Mouse (Mus musculus): ENCODE measurements around the gene Hs3st2. TPM values are rescaled to one million over a fixed set of nuclear protein-coding genes. Genes with fewer than 3 reads are reported as not detected.

The Hs3st2 gene
- polyA plus RNA-seq, 1 experiment from 2014 or later: not detected

- no peaks in the 10 kb centered on the region for H3K36me3 ChIP-seq (replicated peaks)
- WGBS: 89% methylated on average over 11 of the region's 11 CpGs
- no peak overlapping the region for H3K4me3 ChIP-seq
- no peak overlapping the region for H3K27ac ChIP-seq
- no peaks in the 10 kb centered on the region for H3K4me1 ChIP-seq
- H3K9me3 ChIP-seq: no peaks in the 10 kb centered on the region
- no peaks in the 10 kb centered on the region for H3K27me3 ChIP-seq (ENCODE audit: poor library complexity, severe bottlenecking)
- no peak for DNase-seq (ENCODE audit: extremely low spot score, low spot score)
Observed at GRCm38 (mm10) chr7:121410716-121411506, 19.3 kb downstream of the Hs3st2 start.

DNA sequence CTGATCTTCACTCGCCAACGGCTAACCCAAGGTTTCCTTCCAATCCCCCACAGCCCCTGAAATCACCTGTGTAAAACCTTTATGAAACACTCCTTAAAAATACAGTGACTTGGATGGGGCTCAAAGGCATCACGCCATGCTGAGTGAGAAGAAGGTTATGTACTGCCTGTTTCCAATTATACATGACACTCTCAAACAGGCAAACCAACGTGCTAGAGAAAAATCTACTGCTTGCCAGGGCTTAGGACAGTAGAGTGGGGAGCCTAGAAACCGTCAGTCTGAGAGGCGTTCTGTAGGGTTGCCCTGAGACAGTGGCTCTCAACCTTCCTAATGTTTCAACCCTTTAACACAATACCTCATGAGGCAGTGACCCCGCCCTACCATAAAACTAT lies 19.8 kb downstream of the Hs3st2 start:
- no peak overlapping the region for H3K27ac ChIP-seq
- H3K27me3 ChIP-seq (ENCODE audit: poor library complexity, severe bottlenecking): no peaks in the 10 kb centered on the region
- no peaks in the 10 kb centered on the region for H3K36me3 ChIP-seq (replicated peaks)
- H3K9me3 ChIP-seq: no peaks in the 10 kb centered on the region
- WGBS: 86% methylated on average over 7 of the region's 7 CpGs
- no peak overlapping the region for H3K4me3 ChIP-seq
- no peaks in the 10 kb centered on the region for H3K4me1 ChIP-seq
- DNase-seq (ENCODE audit: extremely low spot score, low spot score): no peak

DNA sequence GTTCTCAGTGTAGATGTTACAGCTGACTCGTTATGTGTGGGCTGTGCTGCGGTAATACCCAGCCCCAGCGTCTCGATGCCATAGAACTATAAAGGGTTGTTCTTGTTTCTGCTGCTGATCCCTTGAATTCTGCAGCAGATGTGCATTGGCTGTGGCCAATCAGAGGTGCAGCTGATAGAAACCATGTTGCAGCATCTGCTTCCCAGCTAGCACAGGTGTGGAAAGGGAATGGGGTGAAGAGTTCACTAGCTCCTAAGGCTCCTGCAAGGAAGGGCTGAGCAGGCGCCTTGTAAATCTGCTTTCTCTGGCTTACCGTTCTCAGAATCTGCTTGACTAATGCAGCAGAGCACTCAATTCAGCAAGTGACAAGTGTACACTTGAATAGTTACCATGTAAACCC lies 45.2 kb downstream of the Hs3st2 start:
- H3K36me3 ChIP-seq (replicated peaks): no peaks in the 10 kb centered on the region
- H3K4me1 ChIP-seq: no peaks in the 10 kb centered on the region
- no peak overlapping the region for H3K4me3 ChIP-seq
- no peaks in the 10 kb centered on the region for H3K27me3 ChIP-seq (ENCODE audit: poor library complexity, severe bottlenecking)
- DNase-seq (ENCODE audit: extremely low spot score, low spot score): no peak
- WGBS: 87% methylated on average over 6 of the region's 6 CpGs
- H3K9me3 ChIP-seq: no peaks in the 10 kb centered on the region
- H3K27ac ChIP-seq: no peak overlapping the region

GRCm38 (mm10) chr7:121441186-121441585 lies 49.5 kb downstream of the Hs3st2 start:
- no peak for DNase-seq (ENCODE audit: extremely low spot score, low spot score)
- no peaks in the 10 kb centered on the region for H3K4me1 ChIP-seq
- 92% methylated on average over 5 of the region's 5 CpGs for WGBS
- no peak overlapping the region for H3K4me3 ChIP-seq
- H3K27me3 ChIP-seq (ENCODE audit: poor library complexity, severe bottlenecking): no peaks in the 10 kb centered on the region
- no peaks in the 10 kb centered on the region for H3K36me3 ChIP-seq (replicated peaks)
- no peak overlapping the region for H3K27ac ChIP-seq
- no peaks in the 10 kb centered on the region for H3K9me3 ChIP-seq

DNA sequence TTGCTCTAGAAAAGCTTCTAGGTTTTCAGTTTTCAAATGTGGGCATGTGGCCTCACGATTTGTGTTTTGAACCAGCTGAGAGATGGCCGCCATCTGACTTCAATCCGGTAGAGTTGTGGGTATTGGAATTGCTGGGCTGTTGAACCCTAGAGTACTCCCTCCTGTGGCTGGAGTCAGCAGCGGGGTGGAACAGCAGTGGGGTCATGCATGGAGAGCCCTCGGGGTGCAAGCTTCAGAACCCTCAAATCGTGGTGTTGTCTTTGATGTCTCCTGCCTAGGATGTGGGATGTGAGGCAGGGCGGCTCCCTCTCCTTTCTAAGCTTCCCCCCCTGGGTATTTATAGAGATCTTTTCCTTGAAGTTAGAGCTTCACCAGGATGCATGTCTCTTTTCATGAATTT lies 52.7 kb downstream of the Hs3st2 start:
- Histone ChIP-seq H3K27ac (no peak overlapping the region), H3K4me3 (no peak overlapping the region), H3K27me3 (ENCODE audit: poor library complexity, severe bottlenecking) (no peaks in the 10 kb centered on the region), H3K4me1 (peaks cover 9% of the 10 kb centered on the region; the same call in 1 of the 2 replicates), H3K9me3 (no peaks in the 10 kb centered on the region), H3K36me3 (replicated peaks) (no peaks in the 10 kb centered on the region)
- WGBS: 69% methylated on average over 7 of the region's 7 CpGs
- DNase-seq (ENCODE audit: extremely low spot score, low spot score): no peak

GRCm38 (mm10) chr7:121446281-121446680 lies 54.6 kb downstream of the Hs3st2 start:
- H3K4me3 ChIP-seq: no peak overlapping the region
- no peak overlapping the region for H3K27ac ChIP-seq
- 85% methylated on average over 4 of the region's 4 CpGs for WGBS
- DNase-seq (ENCODE audit: extremely low spot score, low spot score): no peak
- H3K27me3 ChIP-seq (ENCODE audit: poor library complexity, severe bottlenecking): no peaks in the 10 kb centered on the region
- H3K36me3 ChIP-seq (replicated peaks): no peaks in the 10 kb centered on the region
- H3K4me1 ChIP-seq: peaks cover 18% of the 10 kb centered on the region
- H3K9me3 ChIP-seq: no peaks in the 10 kb centered on the region

DNA sequence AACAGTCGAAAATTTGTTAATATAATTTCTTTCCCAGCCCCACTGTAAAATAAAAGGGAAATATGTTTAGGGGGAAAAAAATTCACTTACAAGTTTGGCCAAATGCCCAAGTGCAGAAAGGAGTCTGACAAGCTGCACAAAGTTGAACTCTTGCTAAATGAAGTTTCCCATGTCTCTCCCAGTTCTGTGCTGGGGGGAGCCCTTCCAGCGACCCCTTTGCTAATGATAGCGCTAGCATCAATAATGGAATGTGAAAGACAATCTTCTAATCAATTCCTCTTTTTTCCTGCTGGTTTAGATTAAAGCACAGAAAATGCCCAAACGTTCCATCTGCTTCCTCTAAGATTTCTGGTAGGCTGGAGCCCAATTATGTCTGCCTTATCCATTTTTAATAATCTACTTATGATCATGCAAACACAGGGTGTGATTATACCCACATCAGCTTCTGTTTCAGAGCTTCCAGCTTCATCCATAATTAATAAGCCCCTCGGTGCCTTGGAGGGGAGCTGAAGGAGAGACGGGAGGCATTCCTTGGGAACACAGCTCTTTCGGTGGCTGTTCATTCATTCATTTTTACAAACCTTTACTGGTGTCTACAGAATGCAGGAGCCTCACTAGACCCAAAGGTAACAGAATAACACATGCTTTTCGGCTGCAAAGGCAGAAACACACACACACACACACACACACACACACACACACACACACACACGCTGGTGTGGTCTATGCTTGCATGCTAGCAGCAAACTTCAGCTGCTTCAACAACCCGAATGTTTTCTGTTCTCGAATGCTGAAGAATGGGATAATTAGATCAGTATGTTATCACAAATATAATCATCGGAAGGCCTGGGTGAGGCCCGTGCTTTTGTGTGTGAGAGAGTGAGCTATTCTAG lies 59.5 kb downstream of the Hs3st2 start:
- Histone ChIP-seq H3K27me3 (ENCODE audit: poor library complexity, severe bottlenecking) (no peaks in the 10 kb centered on the region), H3K36me3 (replicated peaks) (no peaks in the 10 kb centered on the region), H3K9me3 (no peaks in the 10 kb centered on the region), H3K4me3 (no peak overlapping the region), H3K4me1 (peaks cover 24% of the 10 kb centered on the region), H3K27ac (no peak overlapping the region)
- 61% methylated on average over 13 of the region's 13 CpGs for WGBS
- no peak for DNase-seq (ENCODE audit: extremely low spot score, low spot score)

DNA sequence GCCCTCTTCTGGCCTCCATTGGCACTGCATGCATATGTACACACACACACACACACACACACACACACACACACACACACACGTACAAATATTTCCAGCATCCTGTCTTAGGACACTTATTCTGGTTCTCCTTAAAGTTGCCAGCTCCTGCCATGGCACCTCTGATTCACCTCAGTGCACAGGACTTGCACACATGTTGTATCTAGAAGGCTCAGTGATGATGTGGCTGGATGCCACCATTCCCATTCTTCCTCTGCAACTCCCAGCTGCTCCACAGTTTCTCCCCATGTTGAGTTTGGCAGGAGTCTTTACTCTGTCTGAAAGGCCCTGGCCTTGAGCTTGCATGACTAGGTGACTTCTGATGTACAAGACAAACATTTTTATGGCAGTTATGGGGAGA lies 65.1 kb downstream of the Hs3st2 start:
- peaks cover under 1% of the 10 kb centered on the region; the same call in 1 of the 2 replicates for H3K4me1 ChIP-seq
- 83% methylated on average over 1 of the region's 1 CpGs for WGBS
- DNase-seq (ENCODE audit: extremely low spot score, low spot score): no peak

DNA sequence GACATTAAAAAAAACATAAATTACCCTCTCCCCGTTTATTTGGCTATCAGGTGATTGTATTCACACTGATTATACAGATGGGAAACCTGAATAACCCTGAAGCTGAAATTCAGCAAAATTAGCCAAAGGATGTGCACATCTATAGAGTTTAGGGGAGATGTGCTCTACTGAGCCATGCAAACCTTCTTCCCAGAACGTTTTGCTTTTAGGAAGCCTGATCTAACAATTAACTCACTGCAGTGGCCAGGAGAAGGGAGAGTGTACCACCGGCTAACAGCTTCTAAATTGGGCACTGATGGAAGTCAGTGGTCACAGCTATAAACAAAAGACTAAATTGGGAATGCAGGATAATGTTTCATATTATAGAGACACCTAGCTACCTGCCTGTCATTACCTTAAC lies 66.4 kb downstream of the Hs3st2 start:
- Histone ChIP-seq H3K27me3 (ENCODE audit: poor library complexity, severe bottlenecking) (no peaks in the 10 kb centered on the region), H3K27ac (no peak overlapping the region), H3K9me3 (no peaks in the 10 kb centered on the region), H3K36me3 (replicated peaks) (no peaks in the 10 kb centered on the region), H3K4me1 (no peaks in the 10 kb centered on the region), H3K4me3 (no peak overlapping the region)
- WGBS: 62% methylated on average over 3 of the region's 3 CpGs
- no peak for DNase-seq (ENCODE audit: extremely low spot score, low spot score)

More for the DNA sequence above, 65.1 kb downstream of the Hs3st2 start:
- Histone ChIP-seq H3K27ac (no peak overlapping the region), H3K27me3 (ENCODE audit: poor library complexity, severe bottlenecking) (no peaks in the 10 kb centered on the region), H3K9me3 (no peaks in the 10 kb centered on the region), H3K4me3 (no peak overlapping the region), H3K36me3 (replicated peaks) (no peaks in the 10 kb centered on the region)

GRCm38 (mm10) chr7:121460626-121461025 lies 69.0 kb downstream of the Hs3st2 start:
- H3K4me3 ChIP-seq: no peak overlapping the region
- no peaks in the 10 kb centered on the region for H3K36me3 ChIP-seq (replicated peaks)
- no peak overlapping the region for H3K27ac ChIP-seq
- no peak for DNase-seq (ENCODE audit: extremely low spot score, low spot score)
- H3K4me1 ChIP-seq: no peaks in the 10 kb centered on the region
- no peaks in the 10 kb centered on the region for H3K9me3 ChIP-seq
- WGBS: 90% methylated on average over 6 of the region's 6 CpGs
- no peaks in the 10 kb centered on the region for H3K27me3 ChIP-seq (ENCODE audit: poor library complexity, severe bottlenecking)

GRCm38 (mm10) chr7:121464441-121464840 lies 72.8 kb downstream of the Hs3st2 start:
- Histone ChIP-seq H3K36me3 (replicated peaks) (no peaks in the 10 kb centered on the region), H3K27me3 (ENCODE audit: poor library complexity, severe bottlenecking) (no peaks in the 10 kb centered on the region), H3K4me3 (no peak overlapping the region), H3K9me3 (no peaks in the 10 kb centered on the region), H3K27ac (no peak overlapping the region), H3K4me1 (no peaks in the 10 kb centered on the region)
- WGBS: 91% methylated on average over 5 of the region's 5 CpGs
- no peak for DNase-seq (ENCODE audit: extremely low spot score, low spot score)

DNA sequence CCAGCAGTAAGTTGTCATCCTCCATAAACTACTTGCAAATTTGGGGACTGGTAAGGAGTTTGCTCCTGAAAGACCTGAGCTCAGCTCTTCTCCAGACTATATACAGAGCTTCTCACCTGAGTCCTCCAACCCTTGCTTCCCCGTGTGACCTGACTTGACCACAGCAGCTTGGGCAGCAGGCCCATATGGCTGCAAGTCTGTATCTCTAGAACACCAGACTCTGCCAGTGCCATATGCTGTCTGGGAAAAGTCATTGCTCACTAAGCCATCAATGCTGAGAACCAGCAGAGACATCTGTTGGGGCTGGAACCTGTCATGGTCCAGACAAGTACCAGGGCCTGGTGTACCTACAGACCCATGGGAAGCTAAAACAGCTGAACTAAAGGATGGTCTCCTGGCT lies 73.5 kb downstream of the Hs3st2 start:
- DNase-seq (ENCODE audit: extremely low spot score, low spot score): no peak
- Histone ChIP-seq H3K27me3 (ENCODE audit: poor library complexity, severe bottlenecking) (no peaks in the 10 kb centered on the region), H3K9me3 (no peaks in the 10 kb centered on the region), H3K4me3 (no peak overlapping the region), H3K4me1 (no peaks in the 10 kb centered on the region), H3K36me3 (replicated peaks) (no peaks in the 10 kb centered on the region), H3K27ac (no peak overlapping the region)
- WGBS: 88% methylated on average over 1 of the region's 1 CpGs

- Histone ChIP-seq H3K9me3 (no peaks in the 10 kb centered on the region), H3K27ac (no peak overlapping the region), H3K4me3 (no peak overlapping the region), H3K4me1 (no peaks in the 10 kb centered on the region), H3K27me3 (ENCODE audit: poor library complexity, severe bottlenecking) (no peaks in the 10 kb centered on the region), H3K36me3 (replicated peaks) (no peaks in the 10 kb centered on the region)
- WGBS: 88% methylated on average over 5 of the region's 5 CpGs
- DNase-seq (ENCODE audit: extremely low spot score, low spot score): no peak
Observed at GRCm38 (mm10) chr7:121466331-121466730, 74.7 kb downstream of the Hs3st2 start.
